Mouse (Mus musculus): ENCODE measurements around the gene Syngr2. TPM values are rescaled to one million over a fixed set of nuclear protein-coding genes. Genes with fewer than 3 reads are reported as not detected.
A peak's percentile ranks its signal among the peaks of the same experiment; 100 is the strongest.
"Not testable (repeated sequence)": the region's sequence is repeated elsewhere in the genome, so short reads cannot be mapped to it uniquely, and the experiment has no call there.

The Syngr2 gene
- polyA plus RNA-seq, 1 experiment = 51.9 TPM

GRCm38 (mm10) chr11:117828888-117829604 is 19.6 kb downstream of the Syngr2 start:
- H3K4me1 ChIP-seq (ENCODE audit: control insufficient read depth, insufficient read depth, low read length) = no peaks in the 10 kb centered on the region
- no peak for TF ChIP-seq CTCF (IDR thresholded peaks at IDR 0.05; ENCODE audit: low read depth, low read length)
- TF ChIP-seq EP300 (IDR thresholded peaks at IDR 0.05; ENCODE audit: insufficient read depth, low read depth, low read length) = no peak
- TF ChIP-seq POLR2A (IDR thresholded peaks at IDR 0.05; ENCODE audit: insufficient read depth, low read length) = no peak
- H3K9ac ChIP-seq (ENCODE audit: low read depth, poor library complexity, severe bottlenecking) = no peak overlapping the region
- no peak overlapping the region for H3K4me3 ChIP-seq (ENCODE audit: low read depth, low read length)
- no peaks in the 10 kb centered on the region for H3K27me3 ChIP-seq (ENCODE audit: control insufficient read depth, insufficient read depth, low read length, poor library complexity, severe bottlenecking)
- no peak overlapping the region for H3K27ac ChIP-seq (ENCODE audit: insufficient read depth, low read length)
- H3K9me3 ChIP-seq (replicated peaks; ENCODE audit: control insufficient read depth, insufficient read depth, low read length, poor library complexity, severe bottlenecking) = no peaks in the 10 kb centered on the region
- H3K36me3 ChIP-seq (ENCODE audit: control insufficient read depth, insufficient read depth, low read length, poor library complexity, severe bottlenecking) = no peaks in the 10 kb centered on the region

GRCm38 (mm10) chr11:117829671-117830215 is 20.3 kb downstream of the Syngr2 start:
- Histone ChIP-seq H3K27ac (ENCODE audit: insufficient read depth, low read length) (no peak overlapping the region), H3K9ac (ENCODE audit: low read depth, poor library complexity, severe bottlenecking) (no peak overlapping the region), H3K4me1 (ENCODE audit: control insufficient read depth, insufficient read depth, low read length) (no peaks in the 10 kb centered on the region)

GRCm38 (mm10) chr11:117830401-117830800 is 20.9 kb downstream of the Syngr2 start:
- no peak overlapping the region for H3K9ac ChIP-seq (ENCODE audit: low read depth, poor library complexity, severe bottlenecking)

More at GRCm38 (mm10) chr11:117829671-117830215, 20.3 kb downstream of the Syngr2 start:
- Histone ChIP-seq H3K9me3 (replicated peaks; ENCODE audit: control insufficient read depth, insufficient read depth, low read length, poor library complexity, severe bottlenecking) (no peaks in the 10 kb centered on the region), H3K4me3 (ENCODE audit: low read depth, low read length) (no peak overlapping the region), H3K27me3 (ENCODE audit: control insufficient read depth, insufficient read depth, low read length, poor library complexity, severe bottlenecking) (no peaks in the 10 kb centered on the region), H3K36me3 (ENCODE audit: control insufficient read depth, insufficient read depth, low read length, poor library complexity, severe bottlenecking) (no peaks in the 10 kb centered on the region)
- no peak for TF ChIP-seq CTCF (IDR thresholded peaks at IDR 0.05; ENCODE audit: low read depth, low read length)
- no peak for TF ChIP-seq EP300 (IDR thresholded peaks at IDR 0.05; ENCODE audit: insufficient read depth, low read depth, low read length)
- no peak for TF ChIP-seq POLR2A (IDR thresholded peaks at IDR 0.05; ENCODE audit: insufficient read depth, low read length)

GRCm38 (mm10) chr11:117832086-117832969 is 22.9 kb downstream of the Syngr2 start:
- peak; percentile 82 for TF ChIP-seq CTCF (IDR thresholded peaks at IDR 0.05; ENCODE audit: low read depth, low read length)
- TF ChIP-seq EP300 (IDR thresholded peaks at IDR 0.05; ENCODE audit: insufficient read depth, low read depth, low read length) = 0 out of 2 replicates have a peak, but pooled peaks have one; percentile 23
- no peak for TF ChIP-seq POLR2A (IDR thresholded peaks at IDR 0.05; ENCODE audit: insufficient read depth, low read length)
- Histone ChIP-seq H3K4me1 (ENCODE audit: control insufficient read depth, insufficient read depth, low read length) (no peaks in the 10 kb centered on the region), H3K27ac (ENCODE audit: insufficient read depth, low read length) (no peak overlapping the region), H3K9ac (ENCODE audit: low read depth, poor library complexity, severe bottlenecking) (no peak overlapping the region), H3K36me3 (ENCODE audit: control insufficient read depth, insufficient read depth, low read length, poor library complexity, severe bottlenecking) (no peaks in the 10 kb centered on the region), H3K27me3 (ENCODE audit: control insufficient read depth, insufficient read depth, low read length, poor library complexity, severe bottlenecking) (no peaks in the 10 kb centered on the region), H3K4me3 (ENCODE audit: low read depth, low read length) (peak overlapping the region; percentile 84), H3K9me3 (replicated peaks; ENCODE audit: control insufficient read depth, insufficient read depth, low read length, poor library complexity, severe bottlenecking) (no peaks in the 10 kb centered on the region)

More at GRCm38 (mm10) chr11:117830401-117830800, 20.9 kb downstream of the Syngr2 start:
- no peak for TF ChIP-seq POLR2A (IDR thresholded peaks at IDR 0.05; ENCODE audit: insufficient read depth, low read length)
- TF ChIP-seq EP300 (IDR thresholded peaks at IDR 0.05; ENCODE audit: insufficient read depth, low read depth, low read length) = no peak
- TF ChIP-seq CTCF (IDR thresholded peaks at IDR 0.05; ENCODE audit: low read depth, low read length) = no peak
- H3K27ac ChIP-seq (ENCODE audit: insufficient read depth, low read length) = no peak overlapping the region
- no peaks in the 10 kb centered on the region for H3K27me3 ChIP-seq (ENCODE audit: control insufficient read depth, insufficient read depth, low read length, poor library complexity, severe bottlenecking)
- H3K9me3 ChIP-seq (replicated peaks; ENCODE audit: control insufficient read depth, insufficient read depth, low read length, poor library complexity, severe bottlenecking) = no peaks in the 10 kb centered on the region
- H3K4me1 ChIP-seq (ENCODE audit: control insufficient read depth, insufficient read depth, low read length) = no peaks in the 10 kb centered on the region
- H3K4me3 ChIP-seq (ENCODE audit: low read depth, low read length) = no peak overlapping the region
- H3K36me3 ChIP-seq (ENCODE audit: control insufficient read depth, insufficient read depth, low read length, poor library complexity, severe bottlenecking) = no peaks in the 10 kb centered on the region

DNA sequence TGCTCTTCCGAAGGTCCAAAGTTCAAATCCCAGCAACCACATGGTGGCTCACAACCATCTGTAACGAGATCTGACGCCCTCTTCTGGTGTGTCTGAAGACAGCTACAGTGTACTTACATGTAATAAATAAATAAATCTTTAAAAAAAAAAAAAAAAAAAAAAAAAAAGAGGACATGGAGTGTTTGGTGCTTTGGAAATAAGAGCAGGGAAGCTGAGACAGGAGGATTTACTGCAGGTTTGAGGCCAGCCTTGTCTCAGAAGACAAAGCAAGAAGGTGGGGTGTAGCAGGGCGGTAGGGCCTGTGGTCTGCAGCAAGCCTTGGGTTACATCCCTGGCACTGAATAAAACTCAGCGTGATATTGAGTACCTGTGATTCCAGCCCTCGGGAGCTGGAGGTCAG is 24.0 kb downstream of the Syngr2 start:
- H3K4me3 ChIP-seq (ENCODE audit: low read depth, low read length); H3K9ac ChIP-seq (ENCODE audit: low read depth, poor library complexity, severe bottlenecking); H3K4me1 ChIP-seq (ENCODE audit: control insufficient read depth, insufficient read depth, low read length); H3K27ac ChIP-seq (ENCODE audit: insufficient read depth, low read length); H3K27me3 ChIP-seq (ENCODE audit: control insufficient read depth, insufficient read depth, low read length, poor library complexity, severe bottlenecking); H3K9me3 ChIP-seq (replicated peaks; ENCODE audit: control insufficient read depth, insufficient read depth, low read length, poor library complexity, severe bottlenecking); H3K36me3 ChIP-seq (ENCODE audit: control insufficient read depth, insufficient read depth, low read length, poor library complexity, severe bottlenecking): not testable (repeated sequence)
